Mouse (Mus musculus) adrenal gland, postnatal 36 days (tissue): ENCODE results near the gene Pot1a. TPM values are rescaled to one million over a fixed set of nuclear protein-coding genes. Genes with fewer than 3 reads are reported as not detected.

Experiments used
- DNase-seq, 2 experiments: peaks; one replicate each; pipeline ENCODE4 v3.0.0; 2021; ENCODE audit warnings: mixed read lengths in 1 of 2
- long read RNA-seq, 2 experiments: library from polyadenylated mRNA; stranded (forward); transcript quantifications; one replicate each; pipeline ENCODE4 v2.0.0; 2021; ENCODE audit warnings: borderline sequencing depth in 2 of 2
- total RNA-seq, 2 experiments: library from RNA; stranded (reverse); gene quantifications; 2 replicates each; pipeline ENCODE4 v1.2.3; 2021

The Pot1a gene
- total RNA-seq: 10 to 100 TPM in 1 of 2 experiments, 1 to 10 TPM in 1; 9.4 to 11.0 TPM
- long read RNA-seq, experiment 1, partial matches to known transcripts: 1 of 4 reads
- long read RNA-seq, experiment 1, other reads (novel, unspliced or antisense): 0 of 4 reads
- long read RNA-seq, experiment 2, partial matches to known transcripts: 0 of 1 reads
- long read RNA-seq, experiment 2, other reads (novel, unspliced or antisense): 0 of 1 reads

DNA sequence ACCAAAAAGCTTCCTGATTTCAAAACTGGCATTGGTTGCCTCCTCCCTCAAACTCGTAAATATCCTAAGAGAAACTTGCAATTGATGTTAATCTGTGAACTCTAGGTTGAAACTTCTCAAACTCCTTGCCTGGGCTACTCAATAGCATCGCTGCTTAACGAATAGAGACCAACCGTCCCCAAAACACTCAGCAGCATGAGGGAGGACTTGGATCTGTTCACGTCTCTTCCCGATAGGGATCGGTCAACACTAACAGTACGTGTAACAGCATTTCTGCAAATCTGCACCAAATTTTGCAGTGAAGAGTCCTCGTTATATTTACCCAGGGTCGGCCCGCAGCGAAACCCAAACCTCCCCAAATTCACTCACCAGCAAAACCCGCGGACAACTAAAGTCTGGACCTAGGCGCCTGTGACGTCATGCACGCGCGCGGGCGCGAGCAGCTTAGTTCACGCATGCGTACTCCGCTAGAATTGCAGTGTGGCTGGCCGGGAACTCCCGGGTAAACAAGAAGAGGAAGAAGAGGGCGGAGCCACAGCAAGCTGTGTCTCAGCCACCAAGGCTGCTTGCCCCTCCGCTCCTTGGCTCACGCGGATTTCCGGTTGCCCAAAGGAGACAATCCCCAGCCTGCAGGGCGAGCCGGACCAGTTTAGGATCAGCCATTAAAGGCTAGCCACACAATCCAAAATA lies at the start of gene Pot1a:
Gene Pot1a (minus strand): TSS at position 441 of the 690 bp plus-strand sequence.
- DNase-seq: peak; percentile 95 to 96

DNA sequence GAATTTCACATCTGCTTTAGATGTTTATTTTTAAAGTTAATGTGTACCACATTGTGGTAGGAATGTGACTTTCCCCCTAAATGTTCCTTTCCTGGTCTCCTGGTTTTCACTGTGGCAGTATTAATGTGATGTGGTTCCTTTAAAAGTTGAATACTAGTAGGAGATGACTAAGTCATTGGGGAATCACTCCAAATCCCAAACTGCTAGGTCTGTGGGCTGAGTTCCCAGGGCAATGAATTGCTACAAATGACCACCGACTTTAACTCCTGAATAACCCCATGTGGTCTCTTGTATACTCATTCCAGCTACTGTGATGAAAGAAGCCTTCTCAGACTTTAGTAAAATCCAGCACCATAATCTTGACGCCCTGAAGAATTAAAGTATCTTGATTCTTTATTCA lies 27.2 kb upstream of the Pot1a start:
- DNase-seq: no peak

DNA sequence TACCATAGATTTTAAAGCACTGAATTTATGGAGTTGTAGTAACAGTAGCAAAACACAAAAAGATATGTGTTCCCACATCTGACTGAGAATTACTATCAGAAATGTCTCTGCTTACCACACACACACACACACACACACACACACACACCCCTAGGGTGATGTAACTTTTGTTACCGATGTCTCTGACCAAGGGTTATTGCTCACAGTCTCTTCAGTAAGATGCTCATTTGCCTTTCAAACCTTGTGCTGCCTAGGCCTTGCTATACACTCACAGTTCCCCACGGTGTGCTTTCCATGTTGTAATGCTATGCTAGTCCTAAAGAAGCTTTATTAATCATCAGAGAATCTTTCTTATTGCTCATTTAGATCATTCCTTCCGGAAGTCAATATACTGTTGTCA lies 3.0 kb downstream of the Pot1a start:
- DNase-seq: no peak

DNA sequence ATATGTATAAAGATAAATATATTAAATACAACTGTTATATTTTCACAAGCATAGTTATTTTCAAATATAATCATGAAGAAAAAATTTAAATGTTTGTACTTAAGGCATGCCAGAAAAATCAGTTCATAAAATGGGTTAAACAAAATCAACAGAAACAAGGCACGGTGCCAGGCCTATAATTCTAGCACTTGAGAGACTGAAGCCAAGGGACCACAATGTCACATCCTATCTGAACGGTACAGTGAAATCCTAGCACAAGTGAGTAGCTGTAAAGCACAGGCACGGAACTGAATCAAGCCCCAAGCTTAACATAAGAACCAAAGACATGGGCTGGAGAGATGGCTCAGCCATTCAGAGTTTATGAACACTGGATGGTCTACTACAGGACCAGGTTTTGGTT lies 6.8 kb downstream of the Pot1a start:
- no peak for DNase-seq

DNA sequence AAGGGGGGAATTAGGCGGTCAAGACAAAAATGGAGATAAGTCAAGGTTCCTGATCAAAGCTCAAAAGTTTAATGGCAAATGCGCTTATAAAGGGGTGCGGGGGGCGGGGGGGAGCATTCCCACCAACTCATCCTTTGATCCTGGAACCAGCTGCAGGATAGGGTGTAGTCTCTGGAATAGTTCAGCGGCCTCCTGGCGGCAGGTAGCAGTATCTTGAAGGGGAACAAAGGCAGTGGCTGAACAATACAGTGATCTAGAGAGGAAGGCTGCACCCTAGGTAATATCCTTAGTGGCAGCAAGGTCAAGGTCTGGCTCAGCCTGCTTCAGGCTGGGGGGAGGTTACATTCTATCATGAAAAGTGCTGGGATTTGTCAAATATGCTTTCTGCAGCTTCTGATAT lies 7.8 kb downstream of the Pot1a start:
- no peak for DNase-seq

DNA sequence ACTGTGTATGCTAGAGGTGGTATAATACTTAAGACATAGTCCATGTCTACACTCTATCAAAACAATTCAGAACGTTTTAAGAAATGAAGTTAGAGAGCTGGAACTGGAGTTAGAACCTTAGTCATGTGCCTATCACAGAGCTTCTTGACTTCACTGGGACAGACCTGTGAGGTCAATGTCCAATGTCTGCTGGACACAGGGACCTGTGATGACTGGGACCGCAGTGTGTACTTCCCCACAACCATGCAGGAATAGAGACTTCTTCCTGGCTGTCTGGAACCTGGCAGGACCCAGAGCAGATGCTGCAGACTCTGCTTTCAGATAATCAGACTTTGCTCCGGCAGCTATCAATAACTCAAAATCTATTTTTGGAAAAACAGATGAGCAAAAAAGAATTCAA lies 40.8 kb downstream of the Pot1a start:
- no peak for DNase-seq

DNA sequence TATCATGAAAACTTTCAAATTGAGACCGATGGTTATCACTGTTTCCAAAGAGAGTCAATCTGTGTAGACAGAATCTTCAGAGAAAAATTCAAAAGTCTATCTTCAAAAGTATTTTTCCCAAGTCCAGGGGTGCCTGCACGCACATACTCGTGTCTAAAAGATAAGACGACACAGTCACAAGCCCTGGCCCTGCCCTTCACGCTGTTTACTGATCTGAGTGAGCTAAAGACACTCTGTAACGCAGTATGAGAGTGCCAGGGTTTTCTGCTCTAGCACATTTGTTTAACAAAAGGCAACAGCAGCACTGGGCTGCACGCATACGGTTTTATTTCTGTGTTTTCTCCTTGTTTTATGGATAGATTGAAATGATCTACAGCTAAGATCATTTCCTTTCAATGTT lies 41.5 kb downstream of the Pot1a start:
- no peak for DNase-seq

DNA sequence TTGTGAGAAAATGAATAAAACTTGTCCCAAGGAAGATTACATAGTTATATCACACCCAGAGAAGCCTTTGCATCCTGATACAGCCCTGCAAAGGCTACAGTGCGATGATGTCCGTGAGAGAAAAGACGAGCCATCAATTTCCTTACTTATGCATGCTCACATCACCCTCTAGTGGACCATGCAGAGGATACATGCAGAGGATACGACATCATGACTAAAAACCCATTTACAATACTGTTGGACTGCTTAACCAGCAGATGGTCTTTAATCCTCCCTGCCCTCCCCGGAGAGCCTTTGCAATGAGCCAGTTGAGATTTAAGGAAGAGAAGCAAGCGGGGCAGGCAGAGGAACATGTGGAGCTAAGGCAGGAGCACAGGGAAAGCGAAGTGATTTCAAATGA lies 42.0 kb downstream of the Pot1a start:
- DNase-seq: peak in 1 of 2 experiments; percentile 4

DNA sequence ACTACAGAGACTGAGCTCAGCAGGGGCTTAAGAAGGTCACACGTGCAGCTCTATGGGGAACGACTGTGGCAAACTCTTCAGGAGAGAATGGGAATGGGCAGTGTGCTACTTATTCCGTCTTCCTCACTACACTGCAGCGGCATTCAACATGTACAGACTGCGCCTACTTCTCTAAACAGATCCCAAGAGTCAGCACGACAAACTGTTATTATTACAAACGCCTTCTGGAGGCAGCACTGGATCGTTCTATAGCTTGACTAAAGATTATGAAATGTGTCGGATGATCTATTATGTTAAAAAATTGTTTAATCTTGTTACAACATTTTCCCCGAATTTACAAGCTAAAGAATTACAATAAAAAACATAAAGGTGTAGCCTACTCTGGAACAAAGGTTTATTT lies 42.8 kb downstream of the Pot1a start:
- no peak for DNase-seq

DNA sequence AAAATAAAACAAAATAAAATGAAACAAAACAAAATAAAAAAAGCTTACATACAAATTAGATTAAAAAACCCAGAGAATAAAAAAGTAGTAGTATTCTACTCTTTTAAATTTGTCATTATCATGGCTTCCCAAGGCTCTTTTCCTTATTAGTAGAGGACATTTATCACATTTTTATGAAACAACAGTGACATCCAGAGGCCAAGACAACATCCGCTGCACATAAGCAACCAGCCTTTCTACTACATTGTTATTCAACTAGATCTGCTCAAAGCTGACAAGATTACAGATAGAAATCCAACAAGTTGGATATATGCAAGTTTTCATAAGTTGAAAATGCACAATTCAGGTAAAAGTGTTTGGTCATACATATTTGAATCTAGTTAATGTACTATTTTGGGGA lies 56.4 kb downstream of the Pot1a start:
- peak in 1 of 2 experiments; percentile 9 for DNase-seq

DNA sequence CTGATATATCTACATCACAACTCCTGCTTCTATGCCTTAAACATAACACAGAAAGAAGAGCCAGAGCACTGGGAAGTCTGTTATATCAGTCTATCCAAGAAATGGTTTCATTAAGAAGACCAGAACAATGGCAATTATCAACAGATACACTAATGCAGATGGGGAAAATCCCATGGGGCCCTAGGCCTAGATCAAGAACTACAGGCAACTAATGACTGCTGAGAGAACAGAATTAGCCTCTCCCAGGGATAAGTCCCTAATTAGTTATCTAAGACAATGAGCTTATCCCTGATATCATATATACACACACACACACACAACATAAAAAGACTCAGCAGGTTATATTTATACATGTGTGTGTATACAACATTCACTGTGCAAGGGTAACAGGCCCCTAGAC lies 72.5 kb downstream of the Pot1a start:
- no peak for DNase-seq

DNA sequence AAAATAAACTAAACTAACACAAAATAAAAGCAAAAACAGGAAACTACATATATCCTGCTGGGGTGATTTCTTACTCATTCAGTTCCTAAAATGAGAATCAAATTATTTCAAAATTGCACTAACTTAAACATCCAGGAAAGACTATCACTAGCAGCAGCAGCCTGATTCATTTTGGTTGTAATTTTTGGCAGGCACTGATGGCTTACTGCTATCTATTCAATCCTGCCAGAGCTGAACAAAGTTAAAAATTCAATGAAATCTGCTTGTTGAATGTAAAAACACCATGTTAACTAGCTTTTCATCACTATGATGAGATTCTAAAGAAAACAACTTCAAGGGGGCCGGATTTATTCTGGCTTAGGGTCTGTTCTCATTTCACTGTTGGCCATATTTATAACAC lies 82.5 kb downstream of the Pot1a start:
- DNase-seq: no peak

DNA sequence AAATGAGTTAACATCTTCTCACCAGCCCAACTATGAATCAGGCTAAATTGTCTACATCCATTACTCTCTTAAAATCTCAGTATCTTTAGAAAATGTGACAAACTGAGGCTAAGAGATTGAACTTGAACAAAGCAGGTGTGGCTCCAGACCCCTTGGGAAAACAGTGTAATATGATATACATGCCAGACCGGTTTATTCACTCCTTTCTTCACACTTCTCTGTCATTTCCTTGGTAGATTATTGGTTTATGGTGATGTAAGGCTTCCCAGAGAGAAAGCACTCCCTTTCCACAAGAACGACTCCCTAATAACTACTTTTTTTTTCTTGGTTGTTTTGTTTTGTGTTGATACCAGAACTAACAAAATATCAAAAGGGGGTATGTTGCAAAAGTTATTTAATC lies 98.4 kb downstream of the Pot1a start:
- no peak for DNase-seq

DNA sequence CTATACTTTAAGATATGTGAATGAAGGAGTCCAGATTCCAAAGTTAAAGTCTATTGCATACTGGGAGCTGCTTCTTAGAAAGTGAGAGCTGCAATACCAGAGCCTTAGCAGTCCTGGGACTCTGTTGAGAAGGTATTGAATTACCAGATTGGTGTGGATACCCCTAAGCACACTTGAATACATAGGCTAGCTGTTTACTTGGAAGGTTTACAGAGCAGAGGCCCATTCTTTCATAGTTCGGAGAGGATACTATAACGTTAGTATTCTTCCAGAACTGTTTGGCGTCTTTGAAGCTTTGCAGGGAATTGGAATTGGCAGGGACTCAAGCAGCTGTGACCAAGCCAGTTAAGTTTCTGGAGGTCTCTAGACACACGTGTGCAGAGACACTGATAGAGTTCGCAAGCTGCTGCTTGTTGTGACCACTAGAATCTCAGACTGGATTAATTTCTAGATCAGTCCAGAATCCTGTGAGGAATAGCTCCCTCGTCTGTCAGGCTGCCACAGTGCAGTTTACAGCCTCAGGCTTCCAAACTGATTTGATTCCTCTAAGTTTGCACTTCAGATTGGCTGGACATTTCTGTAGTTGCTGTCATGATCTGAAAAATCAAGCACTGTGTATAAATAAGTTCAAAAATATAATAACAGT lies 99.7 kb downstream of the Pot1a start:
- DNase-seq: peak; percentile 34 to 64

DNA sequence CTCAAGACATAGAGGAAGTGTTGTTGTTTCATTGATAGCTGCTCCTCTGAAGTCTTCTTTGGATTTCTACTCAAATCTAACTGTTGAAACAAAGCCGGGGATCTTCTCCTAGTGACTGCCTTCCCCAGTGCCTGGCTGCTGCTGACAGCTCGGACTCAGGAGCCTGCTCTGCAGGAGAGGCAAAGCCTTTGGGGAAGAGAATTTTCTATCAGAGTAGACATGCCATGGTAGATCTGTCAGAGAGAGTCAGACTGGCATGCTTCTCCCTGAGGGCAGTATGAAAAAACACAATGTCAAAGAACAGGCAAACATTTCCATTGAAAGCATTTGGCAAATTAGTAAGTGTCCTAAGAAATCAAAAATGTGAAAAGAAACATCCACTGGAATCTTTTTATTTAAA lies 109.1 kb downstream of the Pot1a start:
- DNase-seq: no peak

Other genes with a start within 250 kb of the Pot1a start
- under 1 TPM; 0.20 to 0.30 TPM for gene Gpr37, start 118.5 kb downstream of the Pot1a start, total RNA-seq